Mouse (Mus musculus) R1 (cell line): ENCODE data around the gene Tnnt2.

Experiments used
- DNase-seq: peaks from one replicate; pipeline ENCODE4 v3.0.0-alpha.2; 2018; ENCODE audit warnings: low read depth, low spot score

The Tnnt2 gene

DNA sequence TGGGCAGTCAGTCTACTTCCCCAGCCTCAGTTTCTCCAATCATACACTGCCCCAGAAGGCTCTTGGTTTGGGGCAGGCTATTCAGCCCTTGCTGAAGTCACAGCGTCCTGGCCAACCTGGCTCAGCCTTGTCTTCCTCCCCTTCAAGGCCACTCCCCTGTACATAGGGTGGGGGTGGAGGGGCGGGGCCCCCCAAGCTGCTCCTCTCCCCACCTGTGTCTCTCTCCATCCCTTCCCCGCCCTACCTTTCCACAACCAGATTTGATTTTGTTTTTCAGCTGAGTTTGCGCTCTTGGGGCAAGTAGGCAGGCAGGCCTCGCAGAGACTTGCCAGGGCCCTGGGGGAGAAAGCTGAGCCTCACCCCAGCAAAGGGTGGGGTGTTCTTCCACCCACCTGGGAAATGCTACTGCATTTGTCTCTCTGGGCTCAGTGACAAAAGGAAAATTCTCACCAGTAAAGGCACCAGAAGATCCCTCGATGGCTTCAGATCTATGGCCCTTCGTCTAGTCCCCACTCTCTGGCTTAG, 63.9 kb downstream of the Tnnt2 start:
- DNase-seq = no peak
